Mouse (Mus musculus) spleen, postnatal 10 days (tissue): ENCODE measurements around the gene Rhob.

Experiments used
- DNase-seq, 2 experiments: peaks; one replicate each; pipeline ENCODE4 v3.0.0; 2021 to 2022; ENCODE audit warnings: low spot score in 2 of 2

The Rhob gene

DNA sequence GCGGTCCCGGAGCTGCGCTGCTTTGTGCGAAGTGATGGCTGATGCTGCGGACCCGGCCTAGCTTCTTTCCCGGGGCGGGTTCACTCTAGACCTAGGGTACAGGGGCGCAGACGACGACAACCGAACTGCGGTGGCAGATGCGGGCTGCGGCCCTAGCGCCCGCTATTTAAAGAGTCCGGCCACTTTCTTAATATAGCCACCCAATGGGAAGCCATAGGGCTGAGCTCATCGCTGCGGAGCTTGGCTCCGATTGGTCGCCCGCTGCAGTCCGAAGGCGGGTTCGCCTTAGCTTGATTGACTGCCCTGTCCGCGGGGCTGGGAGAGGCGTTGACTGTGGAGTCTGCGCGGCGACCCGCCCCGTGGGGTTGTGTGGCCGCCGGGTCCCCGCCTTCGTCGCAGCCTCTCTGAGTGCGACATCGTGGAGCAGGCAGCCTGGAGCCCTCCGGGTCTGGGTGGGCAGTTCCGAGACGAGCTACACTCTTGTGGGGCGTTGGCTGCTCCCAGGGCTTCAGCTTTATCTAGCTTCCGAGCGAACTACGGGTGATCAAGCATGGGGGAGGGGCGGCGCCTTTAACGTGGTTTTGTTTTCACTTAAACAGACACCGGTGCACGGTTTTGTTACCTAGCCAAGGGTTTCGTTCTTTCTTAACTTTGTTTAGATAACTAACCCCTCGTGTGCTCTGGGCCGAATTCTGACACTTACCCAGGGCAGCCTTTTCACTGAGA is at the start of gene Rhob:
Gene Rhob, minus strand, starts transcription at position 139 of the 726 bp plus-strand sequence.
- peak; percentile 69 to 85 for DNase-seq

DNA sequence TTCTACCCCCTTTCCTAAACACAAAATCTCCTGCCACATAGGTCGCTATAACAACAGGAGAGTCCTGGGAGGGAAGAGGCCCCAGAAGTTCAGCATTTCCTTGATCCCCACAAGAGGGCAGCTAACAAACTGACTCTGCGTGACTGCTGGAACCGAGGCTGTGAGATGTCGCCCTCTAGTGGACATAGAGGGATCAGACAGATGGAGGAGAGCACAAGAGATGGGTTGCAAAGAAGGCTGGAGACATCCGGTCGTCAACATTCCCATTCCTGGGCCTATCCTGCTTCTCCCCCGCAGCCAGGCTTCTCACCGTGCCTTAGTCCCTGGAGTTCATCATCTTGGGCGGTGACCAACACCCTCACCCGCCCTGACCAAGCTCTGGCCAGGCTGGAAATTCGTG is 47.5 kb upstream of the Rhob start:
- peak in 1 of 2 experiments; percentile 60 for DNase-seq

DNA sequence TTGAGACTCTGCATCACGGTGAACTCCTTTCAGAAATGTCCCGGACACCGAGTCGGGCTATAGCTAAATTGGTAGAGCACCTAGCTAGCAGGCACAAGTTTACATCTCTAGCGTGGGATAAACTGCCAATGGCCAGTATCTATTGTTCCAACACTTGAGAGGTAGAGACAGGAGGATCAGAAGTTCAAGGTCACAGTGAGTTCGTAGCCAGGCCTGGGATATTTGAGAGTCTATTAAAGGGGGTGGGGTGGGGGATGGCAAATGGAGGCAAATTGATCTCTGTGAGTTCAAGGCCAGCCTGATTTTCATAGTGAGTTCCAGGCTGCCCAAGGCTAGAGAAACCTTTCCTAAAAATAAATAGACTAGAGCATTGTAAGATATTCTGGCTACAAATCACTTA is 47.0 kb upstream of the Rhob start:
- no peak for DNase-seq

DNA sequence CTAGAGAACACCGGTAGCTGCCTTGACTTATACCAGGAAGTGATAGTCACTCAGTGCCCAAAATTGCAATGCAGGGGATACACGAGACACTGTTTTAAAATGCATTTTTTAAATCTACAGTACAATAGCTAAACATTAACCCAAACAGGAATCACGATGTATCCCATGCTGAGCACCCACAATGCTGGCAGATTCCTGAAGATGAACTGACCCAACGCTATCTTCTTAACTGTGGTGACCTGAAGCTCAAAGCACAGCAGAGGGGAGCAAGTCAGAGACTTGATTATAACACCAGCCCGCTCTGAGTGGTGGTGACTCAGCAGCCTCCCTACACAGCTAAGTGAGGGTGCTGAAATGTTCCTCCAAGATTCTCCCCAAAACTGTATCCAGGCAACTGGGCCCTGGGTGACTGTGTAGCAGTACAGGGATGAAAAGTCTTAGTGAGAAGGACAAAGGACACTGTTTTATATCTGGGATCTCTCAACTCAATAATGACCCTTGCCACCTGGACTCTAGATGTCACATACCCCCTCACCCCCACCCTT is 45.3 kb upstream of the Rhob start:
- DNase-seq: no peak

DNA sequence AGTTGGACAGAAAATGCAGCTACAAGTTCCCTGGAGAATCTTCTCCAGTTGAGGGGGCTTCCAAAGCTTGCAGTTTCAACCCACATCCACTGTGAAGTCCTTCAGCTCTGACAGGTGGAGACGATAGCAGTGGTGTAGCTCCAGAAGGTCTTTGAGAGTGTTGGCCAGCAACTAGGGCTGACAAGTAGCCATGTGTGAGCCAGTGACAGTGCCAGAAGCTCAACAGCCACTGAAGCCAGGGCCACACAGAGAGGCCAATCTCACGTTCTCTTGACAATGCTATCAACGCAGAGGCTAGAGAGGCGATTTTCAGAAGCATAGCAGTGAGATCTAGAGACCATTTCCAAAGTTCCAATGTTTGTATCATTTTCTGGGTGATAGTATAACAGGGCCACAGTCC is 42.6 kb upstream of the Rhob start:
- DNase-seq: no peak

DNA sequence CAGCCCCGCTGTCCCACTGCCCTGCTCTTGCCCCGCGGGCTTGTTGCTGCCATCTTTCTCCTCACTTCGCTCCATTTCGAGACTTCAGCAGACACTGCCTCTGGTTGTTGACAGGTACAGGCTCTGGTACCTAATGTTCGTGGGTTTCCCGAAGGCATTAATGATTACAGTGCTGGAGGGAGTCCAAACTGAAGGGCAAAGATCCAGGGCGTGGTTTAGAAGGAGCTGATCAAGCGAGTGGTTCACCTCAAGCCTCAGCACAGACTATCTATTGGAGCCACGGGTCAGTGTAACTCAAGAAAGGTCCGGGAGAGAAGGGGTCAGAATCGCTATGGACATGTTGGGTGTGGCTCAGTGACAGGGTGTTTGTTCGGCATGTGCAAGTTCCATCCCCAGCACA is 39.7 kb upstream of the Rhob start:
- DNase-seq: no peak

DNA sequence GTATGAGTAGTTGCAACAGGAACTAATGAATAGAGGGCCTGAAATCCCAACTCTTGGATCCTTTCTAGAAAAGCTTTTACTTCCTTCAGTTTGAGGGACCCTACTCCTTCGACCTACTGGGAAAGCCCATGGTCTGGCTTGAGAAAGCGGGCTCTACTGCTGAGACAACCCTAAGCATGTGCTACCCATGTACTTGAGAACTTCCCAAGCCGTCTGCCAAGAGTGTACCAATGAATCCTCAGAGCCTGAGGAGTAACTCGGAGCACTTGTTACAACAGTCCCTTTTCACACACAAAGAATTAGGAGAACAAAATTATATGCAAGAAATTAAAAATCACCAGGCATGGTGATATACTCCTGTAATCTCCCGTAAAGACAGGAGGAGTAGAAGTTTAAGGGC is 37.5 kb upstream of the Rhob start:
- DNase-seq: no peak

DNA sequence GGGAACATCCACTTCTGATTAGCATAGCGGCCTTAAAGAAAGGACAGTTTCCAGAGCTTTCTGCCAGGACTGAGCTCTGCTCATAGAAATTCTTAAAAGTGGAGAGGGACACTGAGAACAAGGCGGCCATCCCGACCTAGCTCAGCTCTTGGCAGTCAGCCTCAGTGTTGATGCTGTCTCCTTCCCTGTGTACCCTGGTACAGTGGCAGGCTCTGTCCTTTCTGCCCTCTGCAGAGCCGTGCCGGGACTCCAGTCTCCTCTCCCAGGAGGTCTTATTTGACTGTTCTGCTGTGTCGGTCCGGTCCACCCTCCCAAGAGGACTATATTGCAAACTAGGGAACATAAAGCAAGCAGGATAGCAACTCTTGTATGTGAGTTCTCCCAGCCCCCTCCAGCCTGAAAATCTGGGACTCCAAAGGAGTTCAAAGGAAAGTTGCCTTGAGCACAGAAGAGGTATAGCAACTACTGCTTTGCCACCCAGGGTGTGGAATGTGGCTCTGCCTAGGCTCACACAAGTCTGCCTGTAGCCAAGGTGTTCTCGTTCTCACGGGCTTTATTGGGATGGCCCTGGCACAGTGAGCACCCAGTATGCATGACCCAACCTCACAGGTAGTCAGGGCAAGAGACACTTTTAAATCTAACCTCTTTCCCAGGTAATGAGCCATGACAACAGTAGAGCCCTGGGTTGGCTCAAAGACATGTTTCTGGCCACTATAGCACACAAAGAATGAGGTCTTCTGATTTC is 36.6 kb upstream of the Rhob start:
- no peak for DNase-seq

DNA sequence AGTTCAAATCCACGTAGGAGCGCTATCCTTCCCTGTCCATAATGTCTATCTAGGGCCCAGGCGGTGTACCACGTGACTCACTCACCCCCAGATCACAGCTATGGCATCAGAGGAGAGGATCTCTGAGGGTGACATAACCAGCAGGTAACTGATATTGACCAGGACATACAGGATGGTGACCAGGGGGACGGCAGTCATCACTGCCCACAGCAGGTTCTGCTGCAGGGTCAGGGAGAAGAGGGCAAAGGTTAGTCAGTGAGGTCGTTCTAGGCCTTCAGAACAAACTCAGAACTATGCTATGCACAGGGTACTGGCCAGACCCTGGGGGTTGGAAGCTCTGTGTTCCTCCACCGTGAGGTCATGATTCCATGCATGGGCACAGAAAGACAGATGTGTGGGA is 35.8 kb upstream of the Rhob start:
- DNase-seq: no peak

DNA sequence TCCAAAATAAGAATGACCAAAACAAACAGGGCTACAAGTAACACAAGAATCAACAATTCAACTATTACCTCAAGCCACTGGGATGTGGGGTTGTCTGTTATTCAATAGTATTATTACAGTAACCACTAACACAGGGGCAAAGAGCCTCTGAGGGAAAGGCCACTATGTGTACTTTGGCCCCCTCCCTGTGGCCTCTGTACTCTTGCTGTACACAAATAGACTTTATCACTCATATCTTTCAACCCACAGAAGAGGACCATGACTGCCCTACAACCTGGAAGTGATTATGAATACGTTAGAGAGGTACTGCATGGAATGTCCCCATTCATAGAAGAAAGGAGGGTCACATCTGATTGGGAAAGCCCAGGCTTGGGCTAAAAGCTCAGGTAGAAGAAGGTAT is 35.1 kb upstream of the Rhob start:
- DNase-seq: no peak

DNA sequence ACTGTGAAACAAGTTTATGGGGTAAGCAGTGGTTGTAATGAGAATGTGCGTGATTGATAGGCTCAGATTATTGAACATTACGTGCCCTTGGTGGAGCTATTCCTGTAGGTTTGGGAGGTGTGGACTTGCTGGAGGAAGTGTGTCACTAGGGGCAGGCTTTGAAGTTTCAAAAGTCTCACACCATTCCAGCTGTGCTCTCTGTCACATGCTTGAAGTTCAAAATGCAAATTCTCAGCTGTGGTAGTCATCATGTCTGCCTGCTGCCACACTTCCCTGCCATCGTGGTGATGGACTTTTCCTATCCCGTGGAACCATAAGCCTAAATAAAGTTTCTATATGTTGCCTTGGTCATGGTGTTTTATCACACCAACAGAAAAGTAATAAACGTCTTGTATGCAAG is 28.0 kb upstream of the Rhob start:
- no peak for DNase-seq

DNA sequence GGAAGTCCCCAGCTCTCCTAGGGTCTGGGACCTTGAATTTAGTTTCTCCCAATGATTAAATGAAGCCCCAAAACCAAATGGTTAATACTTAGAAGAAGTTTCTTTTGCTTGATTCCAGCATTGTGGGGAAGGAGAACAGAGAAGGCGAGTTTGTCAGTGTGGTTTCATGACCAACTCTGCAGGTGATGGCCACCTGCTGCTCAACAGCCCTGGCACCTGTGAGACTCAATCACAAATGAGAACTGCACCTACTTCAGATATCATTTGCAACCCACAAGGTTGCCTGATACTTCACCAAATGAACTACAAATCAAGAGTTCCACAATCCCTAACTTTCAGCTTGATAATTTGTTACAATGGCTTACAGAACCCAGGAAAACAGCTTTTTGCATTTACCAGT is 27.4 kb upstream of the Rhob start:
- no peak for DNase-seq

DNA sequence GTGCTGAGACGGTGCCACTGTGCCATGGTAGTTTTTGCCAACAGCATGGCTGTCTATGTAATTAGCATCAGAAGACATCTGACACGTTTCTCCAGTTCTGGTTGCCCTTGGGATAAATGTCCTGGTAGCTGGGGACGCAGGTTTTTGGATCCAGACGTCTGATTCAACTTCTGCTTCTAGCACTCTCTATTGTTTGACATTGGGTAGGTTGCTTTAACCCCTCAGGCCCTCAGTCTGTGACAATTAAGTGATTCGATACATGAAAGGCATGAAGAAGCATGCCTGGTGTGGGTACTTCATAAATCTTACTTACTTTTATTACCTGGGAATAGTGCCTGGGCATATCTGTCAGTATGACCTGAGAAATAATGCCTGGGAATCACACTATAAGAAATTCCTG is 24.3 kb upstream of the Rhob start:
- DNase-seq: no peak

DNA sequence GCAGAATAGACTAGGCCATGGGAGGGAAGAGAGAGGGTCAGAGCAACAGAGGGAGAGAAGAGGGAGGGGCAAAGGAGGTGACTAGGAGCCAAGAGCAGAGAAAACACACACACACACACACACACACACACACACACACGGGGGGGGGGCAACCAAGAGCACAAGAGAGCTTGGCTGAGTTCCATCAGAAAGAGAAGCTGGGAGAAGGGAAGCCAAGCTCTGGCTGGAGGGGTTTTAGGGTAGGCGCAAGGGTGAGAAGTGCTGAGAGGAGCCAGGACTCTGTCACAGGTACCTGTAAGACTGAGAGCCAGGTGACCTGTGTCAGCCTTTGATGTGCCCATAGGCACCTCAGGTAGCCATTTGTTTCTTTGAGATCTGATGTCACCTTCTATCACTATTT is 22.9 kb upstream of the Rhob start:
- DNase-seq: no peak

DNA sequence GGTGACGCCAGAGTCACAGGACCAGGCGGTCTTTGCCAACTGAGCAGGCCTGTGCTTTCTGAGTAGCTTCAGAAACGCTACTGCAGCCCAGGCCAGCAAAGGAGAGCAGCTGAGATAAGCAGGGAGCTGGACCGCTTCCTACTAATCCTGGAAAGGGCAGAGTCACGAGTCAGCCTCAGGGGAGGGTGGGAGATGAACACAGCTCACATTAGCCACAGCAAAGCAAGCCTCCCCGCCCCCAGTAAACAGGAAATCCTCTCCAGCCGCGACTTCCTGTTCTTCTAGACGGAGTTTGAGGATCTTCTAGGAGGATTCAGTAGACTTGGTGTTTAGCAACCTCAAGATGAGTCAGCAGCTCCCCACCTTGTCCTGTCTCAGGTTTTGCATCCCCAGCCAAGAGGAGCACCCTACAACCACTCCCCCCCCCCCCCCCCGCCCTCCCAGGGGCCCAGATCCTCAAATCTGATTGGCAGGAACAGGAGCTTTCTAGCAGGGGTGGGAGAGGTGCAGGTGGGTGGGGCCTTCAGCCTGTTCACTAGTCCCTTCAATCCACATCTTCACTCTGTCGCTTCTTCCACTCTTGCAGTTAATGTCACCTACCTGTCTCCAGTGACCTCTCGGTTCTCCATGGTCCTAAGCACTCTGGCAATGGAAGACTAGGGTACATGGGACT is 21.7 kb upstream of the Rhob start:
- peak; percentile 18 to 53 for DNase-seq

DNA sequence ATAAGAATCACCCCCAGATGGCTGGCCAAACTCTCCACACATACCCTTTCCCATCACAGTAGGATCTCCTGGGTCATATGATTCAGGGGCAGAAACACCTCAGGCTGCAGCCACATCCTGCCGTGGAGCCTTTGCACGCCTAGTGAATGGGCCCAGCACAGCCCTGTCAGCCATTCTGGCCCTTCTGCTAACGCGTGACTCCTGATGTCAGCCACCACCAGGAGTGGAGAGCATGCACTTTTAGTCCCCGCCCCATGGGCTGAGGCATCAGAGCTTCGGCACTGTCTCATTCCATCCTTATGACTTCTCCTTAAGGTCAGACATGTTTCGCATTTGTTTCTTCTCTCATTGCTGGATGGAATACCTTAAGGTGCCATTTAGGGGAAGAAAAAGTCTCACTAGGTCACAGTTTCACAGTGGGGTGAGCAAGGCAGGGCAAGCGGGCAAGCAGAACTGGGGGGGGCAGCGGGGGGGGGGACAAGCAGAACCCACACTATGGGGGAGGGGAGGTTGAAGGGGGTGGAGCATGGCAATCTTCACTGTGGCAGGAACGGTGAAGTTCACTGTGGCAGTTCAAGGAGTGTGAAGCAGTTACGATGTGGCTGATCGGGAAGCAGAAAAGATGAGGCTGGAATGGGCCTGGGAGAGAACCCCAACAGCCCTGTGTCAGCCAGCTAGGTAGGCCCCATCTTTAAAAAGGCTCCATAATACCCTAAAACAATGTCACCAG is 19.8 kb upstream of the Rhob start:
- peak in 1 of 2 experiments; percentile 44 for DNase-seq

DNA sequence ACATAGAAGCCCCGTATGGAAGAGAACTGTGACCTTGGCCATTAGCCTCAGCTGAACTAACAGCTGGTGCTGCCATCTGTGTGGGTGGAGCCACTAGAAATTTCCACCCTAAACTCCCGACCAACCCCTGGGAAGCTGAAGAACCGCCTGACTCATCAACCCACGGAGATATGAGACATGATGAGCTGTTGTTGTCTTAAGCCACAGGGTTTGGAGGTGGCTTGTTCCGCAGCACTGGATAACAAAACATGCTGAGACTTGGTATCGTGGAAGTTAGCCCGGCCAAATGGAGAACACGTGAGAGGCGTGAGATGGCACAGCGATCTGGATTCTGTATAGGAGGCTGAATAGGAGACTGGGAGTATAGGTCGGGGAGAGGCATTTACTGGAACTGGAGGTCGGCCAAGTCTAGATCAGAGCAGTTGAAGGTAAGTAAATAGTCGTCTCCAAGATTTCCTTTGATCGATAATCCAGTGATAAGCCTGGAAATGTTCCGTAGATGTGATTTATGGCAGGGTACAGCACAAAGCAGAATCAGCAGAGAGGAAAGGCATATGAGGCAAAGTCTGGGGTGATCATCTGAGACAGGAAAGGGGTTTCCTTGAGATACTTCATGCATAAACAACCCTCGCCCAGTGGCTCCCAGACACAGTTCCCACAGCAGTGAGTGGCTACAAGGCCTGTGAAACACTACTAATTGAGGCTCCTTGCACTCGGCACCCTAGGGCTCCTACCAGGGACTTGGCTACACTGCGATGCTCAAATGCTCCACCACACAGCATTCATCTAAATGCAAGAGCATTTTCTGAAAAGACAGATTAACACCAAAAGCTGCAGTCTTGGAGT is 11.5 kb upstream of the Rhob start:
- no peak for DNase-seq

DNA sequence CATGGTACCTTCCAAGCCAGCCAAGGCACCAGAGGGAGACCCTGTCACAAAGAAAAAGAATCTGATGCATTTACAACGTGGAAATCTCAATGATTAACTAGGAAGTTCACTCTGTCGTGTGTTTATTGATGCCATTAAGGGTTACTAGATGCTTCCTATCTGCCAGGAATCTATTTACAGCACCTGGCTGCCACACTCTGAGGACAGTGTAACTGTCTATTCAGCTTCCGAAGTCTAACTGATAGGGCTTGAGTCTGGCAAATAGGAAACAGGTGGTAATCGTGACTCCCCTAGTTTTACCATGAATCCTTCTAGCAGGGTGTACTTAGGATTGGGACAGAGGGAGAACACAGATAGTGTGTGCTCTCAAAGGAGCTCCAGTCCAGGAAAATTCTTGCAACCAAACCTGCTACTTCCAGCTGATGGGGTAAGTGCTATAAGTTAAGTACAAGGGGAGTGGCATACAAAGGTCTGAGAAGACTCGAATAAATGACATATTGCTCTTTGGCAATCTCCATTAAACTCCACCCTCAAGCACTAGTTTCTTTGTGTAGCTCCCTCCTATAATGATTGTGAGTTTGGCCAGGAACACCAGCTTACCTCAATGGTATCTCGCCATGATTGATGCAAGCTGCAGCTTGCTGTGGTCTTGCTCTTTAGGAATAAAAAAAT is 10.6 kb upstream of the Rhob start:
- DNase-seq: no peak

DNA sequence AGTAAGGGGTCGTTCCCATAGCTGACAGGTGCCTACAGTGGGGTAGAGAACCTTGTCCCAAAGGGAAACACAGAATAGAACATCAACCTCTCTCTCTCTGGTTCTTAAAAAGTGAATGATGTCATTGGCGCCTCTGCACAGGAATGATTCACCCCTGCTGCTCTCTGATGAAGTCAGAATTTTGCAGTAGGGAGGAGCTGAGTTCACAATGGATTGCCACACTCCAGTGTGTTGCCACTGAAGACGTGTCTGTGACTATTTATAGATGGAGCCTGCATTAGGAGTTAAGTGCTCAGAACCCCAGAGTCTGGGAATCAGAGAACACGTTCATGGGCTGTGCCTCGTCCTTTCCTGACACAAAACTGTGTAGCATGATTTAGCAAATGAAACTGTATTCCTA is 9.9 kb upstream of the Rhob start:
- no peak for DNase-seq

DNA sequence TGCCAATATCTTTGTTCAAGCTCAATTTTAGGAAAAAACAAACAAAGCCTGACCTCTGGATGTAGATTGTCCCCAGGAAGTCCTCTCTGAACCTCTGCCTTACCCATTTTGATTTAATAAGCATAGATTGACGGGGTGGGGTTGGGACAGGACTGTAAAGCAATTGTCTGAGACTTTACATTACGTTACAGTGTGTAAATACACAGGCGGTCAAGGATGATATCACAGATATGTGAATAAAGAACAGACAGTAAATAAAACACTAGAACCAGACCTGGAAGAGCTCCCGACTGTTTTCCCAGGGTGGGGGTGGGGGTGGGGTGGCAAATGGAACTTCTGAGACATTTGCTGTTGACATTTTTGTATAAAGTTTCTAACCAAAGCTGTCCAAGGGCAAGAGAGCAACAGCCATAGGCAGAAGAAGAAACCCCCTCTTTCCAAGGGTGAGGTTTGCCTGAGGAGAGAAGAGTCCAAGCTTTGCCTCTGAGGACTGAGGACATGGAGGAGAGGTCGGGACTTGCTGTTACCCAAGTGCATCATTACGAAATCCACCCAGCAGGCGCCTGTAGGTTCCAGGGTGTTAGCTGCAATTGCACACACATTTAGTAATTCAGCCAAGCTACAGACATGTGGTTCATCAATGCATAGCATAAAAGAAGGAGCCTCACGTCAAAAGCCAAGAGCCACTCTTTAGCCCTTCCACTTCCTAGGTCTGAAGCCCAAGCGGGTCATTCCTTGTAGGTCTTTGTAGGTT is 7.3 kb upstream of the Rhob start:
- DNase-seq: no peak
